Mouse (Mus musculus) CH12.LX (cell line): ENCODE measurements around the gene Abhd14a.

ENCODE experiments used
- CTCF ChIP-seq, 2 experiments: IDR thresholded peaks in 1 of 2; conservative IDR thresholded peaks in 1 of 2; 2 replicates each; pipeline ENCODE4 v1.5.1; 2011 to 2012; ENCODE audit warnings: low read depth in 2 of 2, low read length in 2 of 2, improper control_type of control experiment in 1 of 2, inconsistent platforms in 1 of 2, mild to moderate bottlenecking in 1 of 2, moderate library complexity in 1 of 2
- KAT2A ChIP-seq: IDR thresholded peaks from 2 replicates; pipeline ENCODE4 v1.6.1; 2012; ENCODE audit warnings: low read length, improper control_type of control experiment, inconsistent platforms; ENCODE audit not compliant: insufficient replicate concordance
- MAFK ChIP-seq: IDR thresholded peaks from 2 replicates; pipeline ENCODE4 v1.6.1; 2011; ENCODE audit warnings: low read length, improper control_type of control experiment; ENCODE audit not compliant: insufficient replicate concordance
- POLR2A ChIP-seq: IDR thresholded peaks from 2 replicates; pipeline ENCODE4 v1.6.1; 2011; ENCODE audit warnings: low read depth, mild to moderate bottlenecking, improper control_type of control experiment, low read length
- POLR2AphosphoS2 ChIP-seq: IDR thresholded peaks from 2 replicates; pipeline ENCODE4 v1.6.1; 2011; ENCODE audit warnings: low read depth, low read length, improper control_type of control experiment

DNA sequence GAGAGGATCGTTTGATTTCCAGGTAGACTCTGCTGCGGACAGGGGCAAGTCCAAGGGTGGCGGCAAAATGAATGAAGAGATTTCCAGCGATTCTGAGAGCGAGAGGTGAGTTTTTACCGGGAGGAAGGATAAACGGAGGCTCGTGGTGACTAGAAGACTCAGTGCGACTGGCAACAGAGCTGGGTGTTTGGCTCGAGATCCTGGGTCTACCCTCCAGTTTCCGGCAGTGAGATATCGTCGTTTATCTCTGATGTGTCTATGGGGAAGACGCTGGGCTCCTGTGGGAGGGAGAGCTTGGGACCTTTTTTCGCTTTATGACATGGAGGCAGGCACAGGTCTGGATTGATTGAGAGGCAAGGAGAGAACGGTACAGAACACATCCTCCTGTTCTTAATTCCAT is 30.2 kb upstream of the Abhd14a start:
- TF ChIP-seq KAT2A (no peak), CTCF (conservative IDR thresholded peaks at IDR 0.05 in 1 of 2, IDR thresholded peaks at IDR 0.05 in 1 of 2; ENCODE audit: low read depth in 2 of 2, low read length in 2 of 2) (no peak), MAFK (no peak), POLR2AphosphoS2 (no peak), POLR2A (no peak)
